Mouse (Mus musculus) heart, adult 11 months (tissue): ENCODE results near the gene Amy2a3.
"Not testable (repeated sequence)": the region's sequence is repeated elsewhere in the genome, so short reads cannot be mapped to it uniquely, and the experiment has no call there.

ENCODE experiments used
- DNase-seq: peaks from one replicate; pipeline ENCODE4 v3.0.0; 2022

The Amy2a3 gene

DNA sequence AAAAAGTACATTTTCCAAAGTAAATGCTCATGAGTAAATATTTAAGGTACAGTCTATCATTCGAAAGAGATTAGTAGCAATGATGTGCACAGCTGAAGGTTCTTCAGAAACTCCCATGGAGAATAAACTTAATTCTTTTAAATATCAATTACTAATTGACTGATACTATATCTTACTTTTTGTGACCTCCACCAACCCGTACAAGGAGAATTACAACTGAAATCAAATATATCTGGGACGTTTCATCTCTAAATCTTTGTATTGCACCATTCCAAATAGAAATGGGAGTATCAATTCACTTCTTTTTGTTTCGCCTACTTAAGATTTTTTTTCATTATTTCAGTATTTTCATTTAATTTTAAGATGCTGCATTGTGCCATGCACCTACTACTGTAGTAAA, at the start of gene Amy2a3:
Gene Amy2a3 (minus strand): TSS at position 101 of the 400 bp plus-strand sequence.
- DNase-seq: not testable (repeated sequence)

DNA sequence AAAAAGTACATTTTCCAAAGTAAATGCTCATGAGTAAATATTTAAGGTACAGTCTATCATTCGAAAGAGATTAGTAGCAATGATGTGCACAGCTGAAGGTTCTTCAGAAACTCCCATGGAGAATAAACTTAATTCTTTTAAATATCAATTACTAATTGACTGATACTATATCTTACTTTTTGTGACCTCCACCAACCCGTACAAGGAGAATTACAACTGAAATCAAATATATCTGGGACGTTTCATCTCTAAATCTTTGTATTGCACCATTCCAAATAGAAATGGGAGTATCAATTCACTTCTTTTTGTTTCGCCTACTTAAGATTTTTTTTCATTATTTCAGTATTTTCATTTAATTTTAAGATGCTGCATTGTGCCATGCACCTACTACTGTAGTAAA, 32.7 kb upstream of the Amy2a3 start, which contains the start of gene Amy2a2:
Gene Amy2a2 (minus strand): TSS at position 101 of the 400 bp plus-strand sequence.
- DNase-seq: not testable (repeated sequence)

- not testable (repeated sequence) for DNase-seq
Measured at GRCm38 (mm10) chr3:113345484-113345883, 21.6 kb upstream of the Amy2a3 start.

DNA sequence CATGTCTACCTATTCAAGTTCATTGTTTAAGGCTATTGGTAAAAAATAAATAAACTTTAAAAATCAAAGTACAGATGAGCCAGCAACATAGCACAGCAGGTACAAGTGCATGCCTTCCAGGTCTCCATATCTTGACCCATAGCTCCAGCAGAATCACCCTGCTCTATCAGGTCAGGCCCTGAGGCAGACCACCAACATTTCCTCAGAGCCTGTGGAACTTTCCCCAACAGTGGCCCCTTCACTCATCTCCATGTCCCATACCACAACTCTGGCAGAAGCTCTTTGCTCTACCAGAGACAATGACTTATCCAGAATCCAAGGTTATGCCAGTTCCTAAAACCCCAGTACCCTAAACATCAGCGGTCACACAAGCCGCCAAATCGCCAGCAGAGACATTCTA, 10.9 kb downstream of the Amy2a3 start:
- not testable (repeated sequence) for DNase-seq

DNA sequence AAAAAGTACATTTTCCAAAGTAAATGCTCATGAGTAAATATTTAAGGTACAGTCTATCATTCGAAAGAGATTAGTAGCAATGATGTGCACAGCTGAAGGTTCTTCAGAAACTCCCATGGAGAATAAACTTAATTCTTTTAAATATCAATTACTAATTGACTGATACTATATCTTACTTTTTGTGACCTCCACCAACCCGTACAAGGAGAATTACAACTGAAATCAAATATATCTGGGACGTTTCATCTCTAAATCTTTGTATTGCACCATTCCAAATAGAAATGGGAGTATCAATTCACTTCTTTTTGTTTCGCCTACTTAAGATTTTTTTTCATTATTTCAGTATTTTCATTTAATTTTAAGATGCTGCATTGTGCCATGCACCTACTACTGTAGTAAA, 32.5 kb downstream of the Amy2a3 start, which contains the start of gene Amy2a4:
Gene Amy2a4 (minus strand): TSS at position 101 of the 400 bp plus-strand sequence.
- DNase-seq: not testable (repeated sequence)

DNA sequence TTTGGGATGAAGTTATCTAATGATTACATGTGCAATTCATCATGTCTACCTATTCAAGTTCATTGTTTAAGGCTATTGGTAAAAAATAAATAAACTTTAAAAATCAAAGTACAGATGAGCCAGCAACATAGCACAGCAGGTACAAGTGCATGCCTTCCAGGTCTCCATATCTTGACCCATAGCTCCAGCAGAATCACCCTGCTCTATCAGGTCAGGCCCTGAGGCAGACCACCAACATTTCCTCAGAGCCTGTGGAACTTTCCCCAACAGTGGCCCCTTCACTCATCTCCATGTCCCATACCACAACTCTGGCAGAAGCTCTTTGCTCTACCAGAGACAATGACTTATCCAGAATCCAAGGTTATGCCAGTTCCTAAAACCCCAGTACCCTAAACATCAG, 43.6 kb downstream of the Amy2a3 start:
- DNase-seq: not testable (repeated sequence)

GRCm38 (mm10) chr3:113279586-113279985, 44.3 kb downstream of the Amy2a3 start:
- not testable (repeated sequence) for DNase-seq
